Mouse (Mus musculus): Measurements from ENCODE around the gene Cd81.

Gene Cd81

DNA sequence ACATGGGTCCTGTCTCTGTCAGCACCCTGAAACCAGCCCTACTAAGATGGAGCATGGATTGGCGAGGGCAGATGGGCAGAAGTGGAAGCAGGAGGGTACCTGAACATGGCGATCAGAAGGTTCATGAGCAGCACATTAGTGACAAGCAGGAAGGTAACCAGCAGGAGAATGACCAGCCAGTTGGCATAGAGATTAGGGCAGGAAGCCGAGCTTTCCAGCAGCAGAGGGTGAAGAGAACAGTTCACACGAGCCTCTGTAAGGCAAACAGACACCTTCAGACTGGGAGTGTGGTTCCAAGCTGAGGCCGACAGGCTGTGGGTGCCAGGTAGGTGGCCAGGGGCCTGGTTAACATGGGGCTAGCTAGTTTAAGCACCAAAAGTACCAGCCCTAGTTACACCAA is 22.9 kb downstream of the Cd81 start:
- no peak for DNase-seq

GRCm38 (mm10) chr7:143077351-143077750 is 24.8 kb downstream of the Cd81 start:
- DNase-seq = no peak

DNA sequence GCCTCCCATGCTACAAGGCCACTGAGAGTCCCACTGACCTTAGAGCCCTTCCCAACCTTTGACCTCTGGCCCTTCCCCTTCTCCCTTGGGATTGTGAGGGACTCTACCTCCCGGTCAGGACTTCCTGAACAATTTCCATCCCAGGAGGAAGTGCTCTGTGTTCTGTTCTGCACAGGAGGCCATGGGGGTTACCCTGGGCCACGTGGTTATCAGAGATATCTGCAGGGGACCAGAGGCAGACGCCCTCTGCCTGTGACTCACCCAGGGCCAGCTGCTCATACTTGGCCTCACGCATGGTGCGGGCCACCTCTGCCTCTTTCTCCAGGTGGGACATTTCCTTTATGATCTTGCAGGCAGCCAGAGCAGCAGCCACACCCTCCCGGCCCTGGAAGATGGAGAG is 29.5 kb downstream of the Cd81 start:
- DNase-seq = no peak

GRCm38 (mm10) chr7:143083708-143084107 is 31.2 kb downstream of the Cd81 start:
- DNase-seq = no peak

DNA sequence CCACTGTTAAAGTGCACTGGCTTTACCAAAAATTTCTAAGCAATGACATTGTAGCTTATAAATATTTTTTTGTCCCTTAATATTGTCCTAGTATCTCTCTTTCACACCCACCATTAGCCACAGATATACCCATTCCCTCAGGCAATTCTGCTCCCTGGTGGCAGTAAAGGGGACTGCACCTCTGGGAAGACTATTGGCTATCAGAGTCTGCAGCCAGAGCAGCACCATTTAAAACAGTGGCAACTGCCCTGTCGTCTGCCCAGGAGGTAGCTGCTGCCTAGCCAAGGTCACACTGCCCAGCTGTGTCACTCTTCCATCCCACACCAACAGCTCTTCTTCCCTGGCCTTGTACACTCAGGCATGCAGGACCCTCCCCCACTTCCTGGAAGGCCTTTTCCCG is 33.8 kb downstream of the Cd81 start:
- peak; percentile 50 for DNase-seq

DNA sequence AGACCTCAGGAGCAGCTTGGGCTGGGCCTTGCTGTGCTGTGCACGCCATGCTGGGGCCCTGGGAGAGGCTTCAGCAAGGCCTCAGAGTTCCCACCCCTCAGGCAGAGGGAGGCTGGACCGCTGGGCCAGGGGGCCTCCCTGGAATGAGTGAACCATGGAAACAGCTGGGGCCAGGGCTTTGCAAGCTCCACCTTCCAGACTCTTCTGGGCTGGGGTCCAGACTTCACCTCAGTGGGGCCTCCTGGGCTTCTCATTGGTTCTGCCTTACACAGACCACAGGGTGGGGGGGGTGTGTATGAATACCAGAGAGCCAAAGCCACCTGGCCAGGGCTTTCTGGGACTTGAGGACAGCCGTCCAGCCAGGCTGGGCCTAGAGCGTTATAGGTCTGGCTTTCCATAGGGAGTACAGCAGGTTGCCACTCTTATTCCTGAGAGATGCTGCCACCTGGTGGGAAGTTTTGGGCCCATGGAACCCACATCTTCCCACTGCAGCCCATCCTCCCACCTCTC is 34.6 kb downstream of the Cd81 start:
- DNase-seq = peak; percentile 33

- DNase-seq = no peak
Measured at GRCm38 (mm10) chr7:143093847-143094246, 41.3 kb downstream of the Cd81 start.

DNA sequence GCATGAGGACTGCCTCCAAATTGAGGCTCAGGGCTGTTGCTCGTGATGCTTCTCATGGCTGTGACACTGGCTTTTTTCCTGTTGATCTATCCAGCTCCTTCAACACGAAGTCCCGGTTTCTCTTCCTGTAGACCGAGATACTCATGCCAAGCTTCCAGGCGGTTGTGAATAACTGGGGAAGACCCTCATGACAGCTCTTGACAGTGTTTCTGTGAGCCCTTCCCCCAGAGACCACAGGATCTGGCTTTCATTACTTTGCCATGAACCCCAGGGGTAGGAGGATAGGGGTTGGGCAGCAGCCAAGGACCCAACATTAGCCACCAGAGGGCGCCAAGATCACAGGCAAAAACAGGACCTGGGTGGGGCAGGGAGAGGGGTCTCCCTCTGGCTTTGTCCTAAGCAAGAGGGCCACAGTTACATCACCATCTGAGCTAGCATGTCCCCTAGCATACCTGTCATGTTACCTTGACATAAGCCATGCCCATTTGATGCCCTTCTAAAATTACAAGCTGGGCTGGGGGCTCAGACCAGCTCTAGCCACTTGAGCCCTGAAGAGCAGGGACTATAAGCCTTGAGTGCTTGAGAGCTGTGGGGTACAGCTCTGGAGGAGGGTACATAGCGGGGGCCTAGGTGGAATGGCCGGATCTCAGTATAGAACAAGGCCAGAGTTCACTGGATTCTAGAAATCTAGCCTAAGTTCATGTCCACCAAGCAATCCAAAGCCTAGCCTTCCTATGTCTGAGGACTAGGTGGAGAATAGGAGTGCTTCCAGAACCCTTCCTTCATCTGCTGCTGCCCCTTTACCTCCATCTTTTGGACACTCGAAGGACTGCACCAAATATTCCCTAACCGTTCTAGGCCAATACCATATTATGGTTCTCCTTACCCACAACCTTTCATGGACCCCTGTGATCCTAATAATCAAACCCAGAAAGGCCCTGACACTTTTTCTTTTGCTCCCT is 42.3 kb downstream of the Cd81 start, which contains the start of gene Trpm5:
Gene Trpm5, minus strand, starts transcription at position 51 of the 962 bp plus-strand sequence.
- peak; percentile 54 for DNase-seq

- DNase-seq = no peak
Measured at GRCm38 (mm10) chr7:143095554-143095907, 43.0 kb downstream of the Cd81 start.

- DNase-seq = no peak
Measured at GRCm38 (mm10) chr7:143100759-143101158, 48.2 kb downstream of the Cd81 start.

GRCm38 (mm10) chr7:143105258-143105897 is 52.8 kb downstream of the Cd81 start:
- DNase-seq = no peak

DNA sequence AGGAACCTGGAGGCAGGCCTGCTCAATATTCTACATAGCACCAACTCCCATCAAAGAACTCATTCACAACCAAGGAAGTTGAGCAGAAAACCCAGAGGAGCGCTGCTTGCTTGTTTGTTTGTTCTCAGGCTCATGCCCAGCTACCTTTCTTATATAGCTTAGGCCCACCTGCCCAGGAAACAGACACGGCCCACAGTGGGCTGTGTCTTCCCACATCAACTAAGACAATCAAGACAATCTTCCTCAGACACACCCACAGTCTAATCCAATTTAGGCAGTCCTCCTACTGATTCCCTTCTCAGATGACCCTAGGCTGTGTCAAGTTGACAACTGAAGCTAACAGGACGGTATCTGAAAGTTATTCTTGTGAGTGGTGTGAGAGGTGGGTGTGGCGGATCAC is 53.5 kb downstream of the Cd81 start, which contains the start of gene Kcnq1:
Gene Kcnq1, plus strand, starts transcription at position 301 of the 400 bp plus-strand sequence.
- no peak for DNase-seq

DNA sequence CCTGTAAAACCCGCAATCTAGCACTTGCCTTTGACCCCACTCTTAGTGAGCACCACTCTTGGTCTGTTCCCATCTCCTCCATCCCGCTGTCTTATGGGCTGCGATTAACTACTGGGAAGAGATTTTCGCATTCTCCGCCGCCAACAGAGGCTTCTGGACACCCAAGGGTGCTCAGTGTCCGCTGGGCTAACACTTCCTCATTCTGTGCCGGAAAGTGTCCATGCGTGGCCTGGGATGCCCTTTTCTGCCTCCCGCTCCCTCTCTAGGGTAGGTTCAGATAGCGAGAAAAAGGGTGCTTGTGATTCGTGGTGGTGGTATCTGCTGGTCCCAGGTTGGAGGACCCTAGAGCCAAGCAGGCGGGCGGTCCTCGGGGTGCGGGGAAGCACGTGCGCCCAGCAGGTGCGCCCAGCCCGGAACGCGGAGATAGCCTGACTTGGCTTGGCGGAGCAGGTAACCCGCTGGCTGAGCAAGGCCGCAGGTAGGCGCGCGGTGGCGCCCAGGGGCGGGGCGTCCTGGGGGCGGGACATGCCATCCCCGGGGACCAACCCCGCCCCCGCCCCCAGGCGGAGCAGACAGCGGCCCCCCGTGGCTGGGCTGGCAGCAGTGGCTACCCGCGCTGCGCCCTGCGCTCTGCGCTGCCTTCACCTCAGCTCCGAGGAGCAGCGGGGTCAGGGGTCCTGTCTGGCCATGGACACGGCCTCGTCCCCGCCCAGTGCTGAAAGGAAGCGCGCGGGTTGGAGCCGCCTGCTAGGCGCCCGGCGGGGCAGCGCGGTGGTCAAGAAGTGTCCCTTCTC is 54.3 kb downstream of the Cd81 start:
- DNase-seq = no peak

- DNase-seq = no peak
Measured at GRCm38 (mm10) chr7:143108200-143108599, 55.7 kb downstream of the Cd81 start.

GRCm38 (mm10) chr7:143108996-143109660 is 56.6 kb downstream of the Cd81 start:
- no peak for DNase-seq

DNA sequence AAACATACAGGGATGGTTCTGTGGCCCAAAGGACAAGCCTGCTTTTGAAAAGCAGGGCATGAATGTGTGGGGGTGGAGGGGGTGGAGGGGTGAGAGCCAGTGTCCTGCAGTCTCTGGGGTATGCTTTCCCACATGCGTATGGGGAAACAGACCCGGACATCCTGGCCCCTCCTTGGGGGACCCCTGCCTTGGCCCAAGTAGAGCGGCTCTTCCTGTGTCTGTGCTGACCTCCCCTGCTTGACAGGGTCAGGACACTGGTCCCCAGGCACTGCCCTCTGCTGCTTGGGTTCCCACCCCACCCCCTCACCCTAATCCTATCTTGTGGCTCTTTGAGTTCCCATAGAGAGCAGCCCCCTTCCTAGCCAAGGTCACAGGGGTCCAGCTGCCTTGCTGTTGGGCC is 57.2 kb downstream of the Cd81 start:
- no peak for DNase-seq

DNA sequence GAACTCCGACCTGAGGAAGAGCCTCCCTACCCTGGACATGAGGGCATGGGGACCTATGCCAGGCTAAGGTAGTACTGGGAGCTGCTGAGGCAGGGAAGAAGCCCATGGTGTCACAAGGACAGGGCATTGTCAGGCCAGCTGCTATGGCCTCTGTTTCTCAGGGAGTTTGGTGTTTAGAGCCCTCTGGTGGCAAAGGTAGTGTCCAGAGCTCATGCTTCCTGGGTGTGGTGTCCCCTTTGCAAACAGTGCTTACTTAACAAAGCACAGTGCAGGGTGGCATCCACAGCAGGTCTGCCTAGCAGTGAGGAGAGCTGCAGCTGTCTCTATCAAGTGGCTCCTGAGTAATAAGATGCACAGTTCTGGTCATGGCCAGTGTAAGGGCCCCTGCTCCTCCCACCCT is 58.3 kb downstream of the Cd81 start:
- DNase-seq = no peak

- no peak for DNase-seq
Measured at GRCm38 (mm10) chr7:143111719-143112118, 59.2 kb downstream of the Cd81 start.

DNA sequence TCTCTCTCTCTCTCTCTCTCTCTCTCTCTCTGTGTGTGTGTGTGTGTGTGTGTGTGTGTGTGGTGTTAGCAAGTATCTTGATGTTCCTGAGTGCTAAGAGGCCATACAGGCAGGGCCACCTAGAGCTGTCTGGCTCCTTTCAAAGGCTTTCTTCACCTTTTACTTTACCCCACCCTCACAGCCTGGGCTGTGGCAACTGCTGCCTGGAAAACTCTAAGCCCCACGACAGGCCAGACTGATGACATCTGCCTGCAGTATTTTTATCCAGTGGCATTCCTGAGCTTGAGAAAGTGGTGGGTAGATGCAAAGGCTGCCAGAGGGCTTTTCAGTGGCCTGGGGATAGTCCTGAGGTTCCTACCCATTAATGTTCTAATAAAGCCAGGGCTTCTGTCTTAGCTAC is 59.9 kb downstream of the Cd81 start:
- DNase-seq = no peak

DNA sequence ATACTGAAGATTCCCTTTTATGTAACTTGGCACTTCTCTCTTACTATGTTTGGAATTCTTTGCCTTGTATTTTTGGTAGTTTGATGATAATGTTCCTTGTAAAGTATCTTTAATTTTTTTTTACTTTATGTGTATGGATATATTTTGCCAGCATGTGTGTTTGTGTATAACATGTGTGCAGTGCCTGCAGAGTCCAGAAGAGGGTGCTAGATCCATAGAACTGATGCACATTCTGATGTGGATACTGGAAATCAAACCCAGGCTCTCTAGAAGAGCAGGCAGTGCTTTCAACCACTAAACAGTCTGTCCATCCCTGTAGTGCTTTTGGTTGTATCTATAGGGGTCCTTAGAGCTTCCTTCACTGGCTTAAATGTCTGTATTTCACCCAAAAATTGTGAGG is 62.2 kb downstream of the Cd81 start:
- no peak for DNase-seq

- DNase-seq = no peak
Measured at GRCm38 (mm10) chr7:143116521-143116920, 64.0 kb downstream of the Cd81 start.
